Mouse (Mus musculus) erythroblast, embryonic 14.5 days (primary cell): Measurements from ENCODE around the gene Alad. TPM values are rescaled to one million over a fixed set of nuclear protein-coding genes. Genes with fewer than 3 reads are reported as not detected.

Experiments used
- H3K27me3 ChIP-seq: 2 replicates; pipeline ENCODE4 v1.6.1; 2012; ENCODE audit warnings: inconsistent platforms; ENCODE audit not compliant: control insufficient read depth
- H3K36me3 ChIP-seq: 2 replicates; pipeline ENCODE4 v1.6.1; 2012; ENCODE audit warnings: mild to moderate bottlenecking, inconsistent platforms; ENCODE audit not compliant: control insufficient read depth
- H3K4me1 ChIP-seq: 2 replicates; pipeline ENCODE4 v1.6.1; 2012; ENCODE audit warnings: inconsistent platforms; ENCODE audit not compliant: control insufficient read depth
- H3K4me3 ChIP-seq: replicated peaks from 2 replicates; pipeline ENCODE3; 2012; ENCODE audit warnings: moderate library complexity, mild to moderate bottlenecking, inconsistent platforms
- H3K9me3 ChIP-seq: 2 replicates; pipeline ENCODE4 v1.6.1; 2012; ENCODE audit warnings: low read length, inconsistent platforms, mixed read lengths; ENCODE audit not compliant: control insufficient read depth
- GATA1 ChIP-seq: IDR thresholded peaks from 2 replicates; pipeline ENCODE4 v1.6.1; 2012; ENCODE audit warnings: low read length, inconsistent platforms, mixed read lengths
- TAL1 ChIP-seq: IDR thresholded peaks from 3 replicates; pipeline ENCODE4 v1.6.1; 2012; ENCODE audit warnings: low read length, inconsistent platforms, mixed read lengths
- polyA plus RNA-seq: library from polyadenylated mRNA; stranded (reverse); fragments of >175 nt; gene quantifications from 2 replicates; pipeline ENCODE4 v1.2.3, GENCODE M21; 2012

The Alad gene
- polyA plus RNA-seq, 1 experiment: 744 TPM

DNA sequence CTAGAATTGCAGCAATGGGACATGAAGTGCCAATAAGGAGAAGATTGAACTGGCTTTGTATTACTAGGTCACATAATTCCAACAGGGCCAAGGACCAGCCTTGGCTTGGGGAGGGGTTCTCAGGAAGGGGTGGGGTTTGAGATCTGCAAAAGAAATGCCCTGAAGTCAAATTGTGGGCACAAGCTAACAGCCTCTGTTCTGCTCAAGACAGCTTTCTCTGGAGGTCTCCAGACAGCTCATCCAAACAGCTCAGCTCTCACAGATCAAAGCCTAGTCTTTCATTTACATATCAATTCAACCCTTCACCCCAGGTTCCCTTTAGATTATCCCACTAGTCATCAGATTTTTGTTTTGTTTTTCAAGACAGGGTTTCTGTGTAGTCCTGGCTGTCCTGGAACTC lies 25.1 kb upstream of the Alad start:
- no peaks in the 10 kb centered on the region; the same call in none of the 2 replicates for H3K9me3 ChIP-seq
- H3K27me3 ChIP-seq: no peaks in the 10 kb centered on the region; the same call in 1 of the 2 replicates

DNA sequence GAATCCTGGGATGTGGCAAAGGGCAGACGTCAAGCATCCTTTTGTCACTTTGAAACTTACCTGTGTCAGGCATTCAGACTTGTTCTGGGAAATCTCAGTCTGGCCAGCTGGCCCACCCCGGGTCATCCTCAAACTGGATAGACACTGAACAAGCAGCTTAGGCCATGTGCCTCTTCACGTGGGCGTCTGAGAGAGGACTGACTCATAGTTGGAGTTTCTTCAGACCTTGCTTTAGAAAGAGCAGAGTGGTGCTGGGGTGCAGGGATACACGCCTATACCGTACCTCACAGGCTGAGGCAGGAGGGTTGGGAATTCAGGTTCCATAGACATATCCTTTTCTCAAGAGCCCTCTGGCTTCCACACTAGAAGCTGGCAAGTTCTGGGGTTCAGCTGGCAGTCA lies 24.1 kb upstream of the Alad start:
- no peaks in the 10 kb centered on the region for H3K36me3 ChIP-seq

More for the DNA sequence above, 25.1 kb upstream of the Alad start:
- TF ChIP-seq TAL1 (no peak), GATA1 (no peak)
- Histone ChIP-seq H3K36me3 (no peaks in the 10 kb centered on the region), H3K4me1 (no peaks in the 10 kb centered on the region; the same call in 1 of the 2 replicates), H3K4me3 (no peak overlapping the region)

DNA sequence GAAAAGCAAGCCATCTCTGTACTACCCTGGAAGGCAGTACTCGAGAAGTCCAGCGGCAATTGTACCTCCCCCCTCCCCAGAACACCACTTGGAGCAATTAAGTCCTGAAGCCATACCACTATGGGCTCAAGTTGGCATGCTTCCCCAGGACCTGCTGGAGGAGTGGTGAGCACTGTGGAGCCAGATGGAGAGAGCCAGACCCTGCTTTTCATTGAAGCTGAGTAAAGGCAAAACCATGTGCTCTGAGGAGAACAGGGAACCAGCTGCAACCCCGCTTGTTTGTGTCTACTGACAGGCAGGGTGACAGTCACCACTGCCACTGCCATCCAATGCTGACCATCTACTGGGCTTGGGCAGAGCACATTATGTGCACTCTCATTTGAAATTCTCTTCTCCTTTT lies 22.1 kb upstream of the Alad start:
- no peak for TF ChIP-seq GATA1
- TF ChIP-seq TAL1: no peak
- Histone ChIP-seq H3K27me3 (no peaks in the 10 kb centered on the region), H3K4me3 (no peak overlapping the region), H3K9me3 (no peaks in the 10 kb centered on the region), H3K36me3 (no peaks in the 10 kb centered on the region), H3K4me1 (no peaks in the 10 kb centered on the region; the same call in none of the 2 replicates)

More for the DNA sequence above, 24.1 kb upstream of the Alad start:
- Histone ChIP-seq H3K4me1 (no peaks in the 10 kb centered on the region; the same call in 1 of the 2 replicates), H3K9me3 (no peaks in the 10 kb centered on the region), H3K4me3 (no peak overlapping the region), H3K27me3 (no peaks in the 10 kb centered on the region)
- TF ChIP-seq GATA1 (no peak), TAL1 (no peak)

DNA sequence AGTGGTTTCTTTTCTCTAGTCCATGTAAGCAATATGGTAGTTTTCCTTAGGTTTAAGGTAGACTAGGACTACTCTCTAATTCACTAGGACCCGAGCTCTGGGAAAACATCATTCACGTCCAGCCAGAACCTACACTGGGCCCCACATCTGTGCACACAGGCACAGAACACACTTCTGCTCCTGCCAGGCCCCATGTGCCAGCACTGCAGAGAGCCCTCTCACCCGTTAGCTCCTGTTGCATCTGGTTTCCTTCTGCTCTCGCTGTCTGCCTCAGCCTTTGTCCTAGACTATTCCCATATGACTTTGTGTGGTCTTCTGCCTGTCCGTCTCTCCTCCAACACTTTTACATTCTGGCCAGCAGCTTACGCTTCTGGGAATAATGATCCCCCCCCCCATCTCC lies 14.0 kb upstream of the Alad start:
- no peak for TF ChIP-seq GATA1
- TF ChIP-seq TAL1: no peak
- Histone ChIP-seq H3K4me1 (peaks cover 7% of the 10 kb centered on the region), H3K4me3 (no peak overlapping the region), H3K9me3 (no peaks in the 10 kb centered on the region), H3K36me3 (no peaks in the 10 kb centered on the region), H3K27me3 (peaks cover 3% of the 10 kb centered on the region)

DNA sequence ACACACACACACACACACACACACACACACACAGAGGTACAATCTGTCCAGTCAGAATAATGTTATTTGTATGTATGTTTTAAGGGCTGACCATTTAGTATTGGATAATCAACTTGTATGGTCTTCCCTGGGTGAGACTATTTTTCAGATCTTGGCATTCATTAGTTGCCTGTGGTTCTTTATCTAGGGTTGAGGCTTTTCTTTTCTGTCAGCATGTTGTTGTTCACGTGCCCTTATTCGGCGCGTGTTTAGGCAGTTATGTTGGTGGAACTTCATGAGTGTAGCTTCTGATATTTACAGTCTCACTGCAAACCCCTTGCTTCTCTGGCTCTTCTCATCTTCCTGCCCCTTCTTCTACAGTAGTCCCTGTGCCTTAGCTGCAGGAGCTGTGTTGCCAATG lies 7.9 kb upstream of the Alad start:
- no peak overlapping the region for H3K4me3 ChIP-seq
- H3K9me3 ChIP-seq: no peaks in the 10 kb centered on the region
- TF ChIP-seq TAL1 (no peak), GATA1 (no peak)
- peaks cover 3% of the 10 kb centered on the region for H3K27me3 ChIP-seq
- H3K4me1 ChIP-seq: peaks cover 37% of the 10 kb centered on the region
- H3K36me3 ChIP-seq: peaks cover 19% of the 10 kb centered on the region

DNA sequence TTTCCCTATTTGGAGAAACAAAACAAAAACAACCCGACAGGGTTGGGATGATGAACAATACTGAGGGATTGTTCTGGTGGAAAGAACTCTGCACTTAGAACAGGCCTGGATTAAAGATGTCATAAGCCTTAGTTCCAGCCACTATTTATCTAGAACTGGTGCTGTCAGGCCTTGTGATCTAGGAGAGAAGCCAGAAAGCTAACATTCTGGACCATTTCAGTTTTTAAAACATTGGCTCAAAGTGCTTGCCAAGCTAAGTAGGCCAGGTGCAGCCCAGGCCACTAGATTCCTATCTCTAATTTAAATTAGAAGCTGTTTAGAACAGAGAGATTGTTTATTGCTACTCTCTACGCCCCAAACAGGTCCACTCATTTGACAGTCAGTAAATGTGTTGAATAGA lies 6.5 kb upstream of the Alad start:
- Histone ChIP-seq H3K36me3 (peaks cover 32% of the 10 kb centered on the region), H3K4me1 (peaks cover 50% of the 10 kb centered on the region), H3K27me3 (peaks cover 3% of the 10 kb centered on the region; the same call in 1 of the 2 replicates), H3K9me3 (no peaks in the 10 kb centered on the region), H3K4me3 (no peak overlapping the region)
- no peak for TF ChIP-seq TAL1
- TF ChIP-seq GATA1: no peak

DNA sequence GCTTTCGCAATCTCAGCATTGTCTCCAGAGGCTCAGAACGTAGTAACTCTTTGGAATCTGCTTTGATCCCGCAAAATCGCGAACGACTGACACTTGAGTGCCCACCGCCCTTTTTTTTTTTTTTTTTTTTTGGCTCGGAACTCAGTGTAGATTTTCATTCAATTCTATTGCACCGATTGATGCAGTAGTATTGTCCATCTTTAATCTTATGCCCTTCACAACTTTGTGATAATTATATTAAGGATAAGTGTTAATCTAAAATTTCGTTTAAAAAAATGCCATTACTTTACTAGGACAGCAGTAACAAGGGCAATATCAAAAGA lies 5.7 kb upstream of the Alad start:
- Histone ChIP-seq H3K27me3 (no peaks in the 10 kb centered on the region), H3K4me3 (peak overlapping the region; percentile 81), H3K36me3 (peaks cover 34% of the 10 kb centered on the region), H3K9me3 (no peaks in the 10 kb centered on the region), H3K4me1 (peaks cover 54% of the 10 kb centered on the region)
- TF ChIP-seq TAL1: no peak
- TF ChIP-seq GATA1: no peak

DNA sequence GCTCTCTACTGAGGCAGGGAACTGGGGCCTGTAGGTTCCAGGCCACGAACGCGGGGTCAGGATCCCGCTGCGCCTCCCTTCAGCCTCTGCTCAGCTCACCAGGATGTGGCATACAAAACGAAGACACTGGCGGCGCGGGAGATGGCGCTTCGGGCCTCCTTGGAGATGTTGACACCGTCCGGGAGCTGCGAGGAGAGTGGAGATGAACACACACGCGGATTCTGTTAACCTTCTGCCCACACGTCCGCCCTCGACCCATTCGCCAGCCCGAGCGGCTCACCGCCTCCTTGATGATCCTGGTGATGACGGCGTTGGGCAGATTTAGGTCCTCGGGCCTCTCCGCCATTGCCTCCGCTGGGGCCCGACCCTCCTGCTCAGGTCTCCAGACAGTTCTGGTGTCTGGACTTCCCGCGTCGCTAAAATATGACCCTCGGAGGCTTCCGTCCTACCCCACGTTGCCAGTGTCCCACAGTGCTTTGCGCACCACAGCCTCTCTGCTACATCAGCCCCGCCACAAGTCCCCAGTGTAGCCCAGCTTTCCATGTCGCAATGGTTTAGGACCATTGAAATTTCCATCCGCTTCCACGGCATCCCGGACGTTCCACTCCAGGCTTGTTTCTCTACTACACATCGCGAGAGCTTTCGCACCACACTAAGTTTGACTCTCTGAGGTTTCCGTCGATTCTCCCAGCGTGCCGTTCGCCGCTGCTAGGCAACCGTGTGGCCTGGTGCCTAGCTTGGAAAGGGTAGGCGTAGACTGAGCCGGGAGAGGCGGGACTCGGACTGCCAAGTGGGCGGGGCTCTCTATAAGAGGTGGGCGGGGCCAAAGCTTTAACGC lies 5.2 kb upstream of the Alad start, which contains the start of the genes Pole3 and 4933430I17Rik:
Gene Pole3 (minus strand): TSS at position 418 of the 838 bp plus-strand sequence.
Gene 4933430I17Rik (plus strand): TSS at position 719 of the 838 bp plus-strand sequence.
- H3K4me3 ChIP-seq: peak within 1 kb of the TSS; percentile 81
- H3K4me1 ChIP-seq: peaks cover 60% of the 10 kb centered on the region
- peaks cover 34% of the 10 kb centered on the region for H3K36me3 ChIP-seq
- H3K27me3 ChIP-seq: no peaks in the 10 kb centered on the region
- no peaks in the 10 kb centered on the region for H3K9me3 ChIP-seq
- TF ChIP-seq TAL1: no peak
- no peak for TF ChIP-seq GATA1

DNA sequence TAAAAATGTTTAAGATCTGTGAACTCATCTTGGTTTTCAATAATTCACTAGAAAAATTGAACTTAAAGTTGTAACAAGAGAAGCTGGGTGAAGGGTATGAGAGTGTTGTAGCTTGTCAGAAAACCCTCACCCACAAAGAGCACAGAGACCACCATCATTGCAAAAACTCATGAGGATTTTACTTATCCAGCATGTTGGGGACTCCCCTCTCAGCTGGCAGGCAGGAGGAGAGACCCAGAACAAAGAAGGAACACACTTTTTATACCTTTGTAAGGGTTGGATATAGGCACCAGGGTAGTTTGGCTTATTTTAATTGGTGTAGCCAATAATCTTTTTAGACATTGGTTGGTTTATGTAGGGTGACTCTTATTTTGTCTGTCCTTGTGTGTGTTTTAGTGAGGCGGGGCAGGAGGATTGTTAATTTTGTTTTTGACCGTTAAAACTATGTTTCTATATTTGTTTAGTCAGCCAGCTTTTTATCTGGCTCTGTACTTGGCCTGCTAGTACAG lies 1.2 kb upstream of the Alad start:
- no peaks in the 10 kb centered on the region for H3K9me3 ChIP-seq
- peak overlapping the region; percentile 65 for H3K4me3 ChIP-seq

More for the DNA sequence above, 1.2 kb upstream of the Alad start:
- TF ChIP-seq GATA1 (no peak), TAL1 (no peak)
- H3K4me1 ChIP-seq: peaks cover 75% of the 10 kb centered on the region
- no peaks in the 10 kb centered on the region for H3K27me3 ChIP-seq
- H3K36me3 ChIP-seq: peaks cover 64% of the 10 kb centered on the region
